Mouse (Mus musculus) brain, embryonic 14.5 days (tissue): ENCODE results near the gene Fbxl8.

ENCODE experiments used
- CTCF ChIP-seq: fragments of 200-500 bp; IDR thresholded peaks from 2 replicates; pipeline ENCODE4 v1.5.1; 2012; ENCODE audit warnings: inconsistent platforms, mild to moderate bottlenecking, moderate library complexity, borderline replicate concordance; ENCODE audit not compliant: insufficient read depth, insufficient read length; ENCODE audit errors: extremely low read depth
- POLR2A ChIP-seq: fragments of 200-500 bp; IDR thresholded peaks from 2 replicates; pipeline ENCODE4 v1.6.1; 2012; ENCODE audit warnings: mild to moderate bottlenecking, inconsistent platforms, borderline replicate concordance; ENCODE audit not compliant: poor library complexity, insufficient read depth, insufficient read length, severe bottlenecking; ENCODE audit errors: extremely low read depth

DNA sequence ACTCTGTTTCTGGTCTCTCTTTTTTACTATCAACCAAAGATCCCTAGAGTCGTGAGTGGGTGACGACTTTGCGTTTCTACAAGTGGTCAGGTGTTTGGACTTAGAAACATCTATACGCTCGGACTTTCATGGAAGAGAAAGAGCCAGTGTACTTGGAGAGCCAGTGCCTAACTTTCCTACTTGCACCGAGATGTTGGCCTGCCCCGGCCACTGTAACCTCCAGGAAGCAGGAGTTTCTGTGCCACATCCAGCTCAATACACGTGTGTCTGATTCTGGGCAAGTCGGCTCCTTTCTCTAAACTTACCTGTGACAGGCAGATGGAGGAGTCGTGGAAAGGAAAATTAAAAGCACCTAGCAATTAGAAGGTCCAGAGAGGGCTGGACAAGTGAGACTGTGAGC is 11.4 kb downstream of the Fbxl8 start, which contains the start of gene Nol3:
- no peak for TF ChIP-seq CTCF
- no peak for TF ChIP-seq POLR2A
